Mouse (Mus musculus) forebrain, embryonic 15.5 days (tissue): Measurements from ENCODE around the gene A830031A19Rik. TPM values are rescaled to one million over a fixed set of nuclear protein-coding genes. Genes with fewer than 3 reads are reported as not detected.

Experiments
- ATAC-seq: fragments of 200-750 bp; cut with Nextera tagmentation; replicated peaks from 2 replicates; pipeline ENCODE4 v1.8.0; 2017; ENCODE audit warnings: mild to moderate bottlenecking, moderate TSS enrichment, moderate library complexity
- H3K27ac ChIP-seq: fragments of 300-500 bp; sonication (generic); replicated peaks from 2 replicates; pipeline ENCODE4 v1.5.1; 2015; ENCODE audit warnings: mild to moderate bottlenecking, inconsistent platforms
- H3K27me3 ChIP-seq: fragments of 300-500 bp; sonication (generic); 2 replicates; pipeline ENCODE4 v1.6.1; 2015; ENCODE audit warnings: inconsistent platforms
- H3K36me3 ChIP-seq: fragments of 300-500 bp; sonication (generic); 2 replicates; pipeline ENCODE4 v1.6.1; 2015; ENCODE audit warnings: mild to moderate bottlenecking, inconsistent platforms
- H3K4me1 ChIP-seq: fragments of 300-500 bp; sonication (generic); 2 replicates; pipeline ENCODE4 v1.6.1; 2015; ENCODE audit warnings: inconsistent platforms
- H3K4me2 ChIP-seq: fragments of 300-500 bp; sonication (generic); replicated peaks from 2 replicates; pipeline ENCODE4 v1.6.1; 2015; ENCODE audit warnings: mild to moderate bottlenecking, inconsistent platforms
- H3K4me3 ChIP-seq: fragments of 300-500 bp; sonication (generic); 2 replicates; pipeline ENCODE4 v1.5.1; 2015; ENCODE audit warnings: mild to moderate bottlenecking, inconsistent platforms
- H3K9ac ChIP-seq: fragments of 300-500 bp; sonication (generic); replicated peaks from 2 replicates; pipeline ENCODE4 v1.6.1; 2015; ENCODE audit warnings: mild to moderate bottlenecking, inconsistent platforms
- H3K9me3 ChIP-seq: fragments of 300-500 bp; sonication (generic); 2 replicates; pipeline ENCODE4 v1.6.1; 2016; ENCODE audit warnings: inconsistent platforms
- WGBS: fragments of 180-500 bp; shearing (Covaris S2); methylation state at CpG from one replicate; pipeline ENCODE4 v1.1.7; 2015; ENCODE audit warnings: mixed read lengths; 5-methylcytosine and 5-hydroxymethylcytosine counted together
- microRNA-seq: library from miRNA; unstranded; fragments of <30 nt; microRNA quantifications from one replicate; pipeline ENCODE4, GENCODE M21; 2016
- polyA plus RNA-seq: library from polyadenylated mRNA; unstranded; fragments of >200 nt; fragmentation: Nextera tagmentation; extraction: Ambion mirVana; gene quantifications from 2 replicates; pipeline ENCODE4 v1.2.1, GENCODE M21; 2015

Gene A830031A19Rik
- polyA plus RNA-seq, 1 experiment from 2014 or later, result not detected

DNA sequence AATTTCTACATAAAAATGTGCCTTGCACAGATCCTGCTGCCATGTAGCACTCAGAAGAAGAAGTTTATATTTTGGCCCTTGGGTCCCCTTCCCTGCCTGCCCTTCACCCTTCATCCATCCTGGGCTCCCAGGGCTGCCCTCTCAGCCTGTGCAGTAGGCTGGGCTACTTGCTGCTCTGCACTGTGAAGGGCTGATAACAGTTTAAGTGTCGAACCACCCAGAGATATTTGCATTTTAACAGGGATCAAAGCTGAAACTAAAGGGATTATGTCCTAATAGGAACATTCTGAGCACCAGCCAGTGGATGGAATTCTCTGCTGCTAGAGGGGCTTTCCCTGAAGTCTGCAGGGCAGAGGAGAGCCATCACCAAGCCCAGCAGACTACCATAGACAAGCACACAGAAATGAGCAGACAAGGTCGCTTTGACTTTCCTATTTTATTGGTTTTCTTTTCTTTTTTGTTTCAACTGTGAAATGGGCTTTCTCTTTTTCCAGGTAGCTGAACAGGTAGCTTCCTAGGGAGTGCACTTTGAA is 58.1 kb downstream of the A830031A19Rik start:
- Histone ChIP-seq H3K9ac (no peak overlapping the region), H3K27ac (no peak overlapping the region), H3K4me3 (no peak overlapping the region), H3K4me1 (0 out of 2 replicates have a peak, but pooled peaks cover 5% of the 10 kb centered on the region), H3K36me3 (no peaks in the 10 kb centered on the region), H3K27me3 (no peaks in the 10 kb centered on the region), H3K9me3 (no peaks in the 10 kb centered on the region), H3K4me2 (no peak overlapping the region)
- WGBS, result 30% methylated on average over 2 of the region's 2 CpGs
- no peak for ATAC-seq

DNA sequence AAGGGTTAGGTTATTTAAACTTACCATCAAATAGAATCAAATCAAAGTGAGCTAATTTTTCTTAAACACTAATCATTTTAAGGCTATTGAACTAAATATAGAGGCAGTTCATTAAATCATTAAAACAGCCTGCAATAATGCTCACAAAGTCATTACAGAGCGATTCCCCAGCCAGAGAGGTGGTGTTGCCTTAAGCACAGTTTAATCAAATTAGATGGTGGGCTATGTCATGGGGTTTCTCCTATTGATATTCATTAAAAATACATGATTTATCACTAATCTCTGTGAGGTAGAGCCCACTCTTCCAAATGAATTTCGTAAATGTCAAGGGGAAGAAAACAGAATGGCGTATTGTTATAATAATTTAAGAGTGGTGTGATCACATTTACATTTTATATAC is 58.8 kb downstream of the A830031A19Rik start:
- no peak overlapping the region for H3K9ac ChIP-seq
- no peak overlapping the region for H3K4me2 ChIP-seq
- no peaks in the 10 kb centered on the region for H3K27me3 ChIP-seq
- WGBS, result 69% methylated on average over 3 of the region's 3 CpGs
- H3K4me3 ChIP-seq, result no peak overlapping the region
- no peaks in the 10 kb centered on the region for H3K36me3 ChIP-seq
- no peak for ATAC-seq
- 0 out of 2 replicates have a peak, but pooled peaks cover 5% of the 10 kb centered on the region for H3K4me1 ChIP-seq
- H3K9me3 ChIP-seq, result no peaks in the 10 kb centered on the region
- no peak overlapping the region for H3K27ac ChIP-seq

- no peak overlapping the region for H3K27ac ChIP-seq
- WGBS, result 80% methylated on average over 5 of the region's 5 CpGs
- H3K4me1 ChIP-seq, result 0 out of 2 replicates have a peak, but pooled peaks cover 5% of the 10 kb centered on the region
- no peak for ATAC-seq
- no peak overlapping the region for H3K4me3 ChIP-seq
- no peaks in the 10 kb centered on the region for H3K36me3 ChIP-seq
- no peaks in the 10 kb centered on the region for H3K9me3 ChIP-seq
- no peak overlapping the region for H3K4me2 ChIP-seq
- H3K9ac ChIP-seq, result no peak overlapping the region
- no peaks in the 10 kb centered on the region for H3K27me3 ChIP-seq
These were observed 60.2 kb downstream of the A830031A19Rik start for GRCm38 (mm10) chr11:24014642-24015041.

DNA sequence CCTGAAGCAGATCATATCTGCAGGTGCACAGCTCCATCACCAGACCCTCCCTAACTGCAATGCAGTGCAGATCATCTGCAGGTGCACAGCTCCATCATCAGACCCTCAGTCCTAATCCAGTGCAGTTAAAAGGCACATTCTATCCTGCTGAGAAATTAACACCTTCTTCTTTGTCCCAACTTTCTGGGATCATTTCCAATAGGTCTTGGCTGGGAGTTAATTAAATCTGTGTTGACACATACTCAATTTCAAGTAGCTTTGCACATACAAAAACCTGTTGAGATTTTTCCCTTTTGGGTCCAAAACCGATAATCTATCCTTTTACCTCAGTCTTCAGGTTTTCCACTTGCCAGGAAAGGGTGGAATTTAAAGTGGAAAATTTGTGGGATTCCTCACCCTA is 62.6 kb downstream of the A830031A19Rik start:
- Histone ChIP-seq H3K27ac (no peak overlapping the region), H3K4me1 (0 out of 2 replicates have a peak, but pooled peaks cover 5% of the 10 kb centered on the region), H3K4me2 (no peak overlapping the region), H3K36me3 (no peaks in the 10 kb centered on the region), H3K9me3 (no peaks in the 10 kb centered on the region), H3K9ac (no peak overlapping the region), H3K4me3 (no peak overlapping the region), H3K27me3 (no peaks in the 10 kb centered on the region)
- 35% methylated on average over 1 of the region's 1 CpGs for WGBS
- ATAC-seq, result peak; percentile 49; the same call in 1 of the 2 replicates

GRCm38 (mm10) chr11:24008976-24009375 is 65.9 kb downstream of the A830031A19Rik start:
- Histone ChIP-seq H3K4me2 (no peak overlapping the region), H3K9me3 (no peaks in the 10 kb centered on the region), H3K36me3 (no peaks in the 10 kb centered on the region), H3K9ac (no peak overlapping the region), H3K27me3 (no peaks in the 10 kb centered on the region), H3K4me1 (0 out of 2 replicates have a peak, but pooled peaks cover 5% of the 10 kb centered on the region), H3K27ac (no peak overlapping the region), H3K4me3 (no peak overlapping the region)
- WGBS, result 93% methylated on average over 5 of the region's 5 CpGs
- no peak for ATAC-seq

DNA sequence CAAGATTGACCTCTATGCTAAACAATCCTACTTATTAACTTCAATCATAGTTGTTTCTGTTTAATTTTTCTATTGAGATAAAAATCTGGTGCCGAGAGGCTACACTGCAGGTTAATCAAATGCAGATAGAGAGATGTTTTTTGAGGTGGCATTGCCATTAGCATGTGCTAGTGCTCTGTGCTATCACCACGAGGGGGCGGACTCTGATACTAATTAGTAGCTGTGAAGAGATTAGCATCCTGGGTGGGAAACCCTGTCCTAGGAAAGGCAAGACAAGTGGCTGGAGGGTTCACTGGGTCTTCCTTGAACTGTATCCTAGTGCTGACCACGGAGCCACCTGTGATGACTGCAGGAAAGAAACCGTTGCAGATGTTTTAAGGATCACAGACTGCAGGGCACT is 66.6 kb downstream of the A830031A19Rik start:
- no peak overlapping the region for H3K4me3 ChIP-seq
- no peak for ATAC-seq
- no peak overlapping the region for H3K9ac ChIP-seq
- H3K36me3 ChIP-seq, result no peaks in the 10 kb centered on the region
- H3K27ac ChIP-seq, result no peak overlapping the region
- 35% methylated on average over 5 of the region's 5 CpGs for WGBS
- H3K9me3 ChIP-seq, result no peaks in the 10 kb centered on the region
- H3K4me1 ChIP-seq, result 0 out of 2 replicates have a peak, but pooled peaks cover 5% of the 10 kb centered on the region
- no peaks in the 10 kb centered on the region for H3K27me3 ChIP-seq
- no peak overlapping the region for H3K4me2 ChIP-seq

DNA sequence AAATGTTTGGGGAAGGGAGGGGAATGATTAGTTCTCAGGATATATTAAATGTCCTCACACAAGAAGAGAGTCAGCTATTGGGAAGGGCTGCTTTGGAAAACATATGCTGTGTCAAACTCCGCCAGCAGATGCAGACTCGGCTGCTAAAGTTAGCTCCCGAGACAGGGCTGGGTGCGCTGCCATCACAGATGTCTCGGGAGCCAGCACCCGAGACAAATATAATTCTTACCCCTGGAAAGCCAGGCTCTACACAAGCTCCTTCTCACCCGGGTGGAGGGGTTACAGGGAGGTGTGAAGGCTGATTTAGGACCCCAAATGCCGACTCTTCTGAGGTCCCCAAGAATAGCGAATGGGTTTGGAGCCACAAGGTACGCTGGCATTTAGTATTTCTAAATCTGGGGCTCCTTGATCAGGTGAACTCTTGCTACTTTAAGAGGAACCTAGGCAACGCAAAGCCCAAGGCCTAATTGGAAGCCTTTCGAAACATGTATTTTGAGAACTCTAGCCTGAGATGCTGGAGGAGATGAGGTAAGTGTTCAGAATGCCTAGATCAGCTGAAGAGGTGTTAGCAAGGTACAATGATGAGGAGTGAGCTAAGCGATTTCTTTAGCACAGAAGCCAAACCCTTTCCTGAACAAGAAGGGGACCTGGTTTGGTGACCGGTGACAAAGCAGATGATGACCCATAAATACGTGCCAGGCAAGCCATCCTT is 69.3 kb downstream of the A830031A19Rik start:
- H3K27me3 ChIP-seq, result no peaks in the 10 kb centered on the region
- H3K4me1 ChIP-seq, result no peaks in the 10 kb centered on the region
- H3K27ac ChIP-seq, result no peak overlapping the region
- H3K9ac ChIP-seq, result no peak overlapping the region
- no peak overlapping the region for H3K4me2 ChIP-seq
- H3K36me3 ChIP-seq, result no peaks in the 10 kb centered on the region
- H3K9me3 ChIP-seq, result no peaks in the 10 kb centered on the region
- H3K4me3 ChIP-seq, result no peak overlapping the region
- 78% methylated on average over 15 of the region's 15 CpGs for WGBS
- ATAC-seq, result peak; percentile 55; the same call in 1 of the 2 replicates

DNA sequence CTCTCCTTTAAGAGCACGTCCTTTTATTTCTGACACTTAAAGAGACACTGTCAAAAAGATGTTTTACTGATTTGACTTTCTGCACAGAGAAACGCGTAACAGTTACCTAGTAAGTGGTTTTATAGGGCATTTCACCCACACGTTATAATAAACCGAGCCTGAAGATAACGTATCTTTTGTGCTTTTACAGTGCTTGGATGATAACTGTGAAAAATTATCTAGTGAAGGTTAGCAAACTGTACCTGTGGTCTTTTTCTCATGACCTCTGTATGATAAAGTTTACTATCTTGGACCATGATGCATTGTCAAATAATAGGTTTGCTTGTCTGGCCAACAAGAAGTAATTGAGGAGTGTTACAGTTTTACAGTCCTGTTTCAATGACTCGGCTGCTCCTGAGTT is 74.2 kb downstream of the A830031A19Rik start:
- no peak overlapping the region for H3K4me3 ChIP-seq
- no peaks in the 10 kb centered on the region for H3K4me1 ChIP-seq
- no peak overlapping the region for H3K27ac ChIP-seq
- no peak overlapping the region for H3K4me2 ChIP-seq
- H3K9ac ChIP-seq, result no peak overlapping the region
- H3K27me3 ChIP-seq, result no peaks in the 10 kb centered on the region
- WGBS, result 87% methylated on average over 7 of the region's 7 CpGs
- H3K36me3 ChIP-seq, result no peaks in the 10 kb centered on the region
- H3K9me3 ChIP-seq, result no peaks in the 10 kb centered on the region
- no peak for ATAC-seq

Small RNAs within 50 kb of the gene (microRNA-seq; reads per million reads assigned to microRNA genes)
- gene Gm44381, result not detected

Other genes with a start within 250 kb of the A830031A19Rik start
- gene Papolg, start 179.8 kb downstream of the A830031A19Rik start, polyA plus RNA-seq, result 25.3 and 25.5 TPM in 2 replicates
- gene Bcl11a, start 3.0 kb upstream of the A830031A19Rik start, polyA plus RNA-seq, result 204 and 215 TPM in 2 replicates